Mouse (Mus musculus) MEL (cell line): ENCODE results near the gene Lsp1. TPM values are rescaled to one million over a fixed set of nuclear protein-coding genes. Genes with fewer than 3 reads are reported as not detected.
A peak's percentile ranks its signal among the peaks of the same experiment; 100 is the strongest.

ENCODE experiments used
- DNase-seq: peaks from one replicate; pipeline ENCODE4 v3.0.0; 2011; ENCODE audit warnings: low read depth, low spot score
- H3K27ac ChIP-seq: 2 replicates; pipeline ENCODE4 v1.5.1; 2012; ENCODE audit warnings: low read depth, mild to moderate bottlenecking, control low read depth, low read length, moderate library complexity; ENCODE audit not compliant: control insufficient read depth
- H3K27me3 ChIP-seq, 2 experiments: fragments of 150-350 bp in 1 of 2; sonication (generic) in 1 of 2; 2 replicates each; pipeline ENCODE4 v1.6.1; 2012; ENCODE audit warnings: low read length in 2 of 2, mild to moderate bottlenecking in 2 of 2, improper control_type of control experiment in 1 of 2, moderate library complexity in 1 of 2; ENCODE audit not compliant: insufficient read depth in 2 of 2, control insufficient read depth in 1 of 2
- H3K36me3 ChIP-seq, 2 experiments: 2 replicates each; pipeline ENCODE4 v1.6.1; 2012 to 2014; ENCODE audit warnings: low read length in 2 of 2, improper control_type of control experiment in 1 of 2, inconsistent platforms in 1 of 2, mild to moderate bottlenecking in 1 of 2; ENCODE audit not compliant: insufficient read depth in 2 of 2, control insufficient read depth in 1 of 2
- H3K4me1 ChIP-seq, 2 experiments: fragments of 150-350 bp in 1 of 2; sonication (generic) in 1 of 2; 2 replicates each; pipeline ENCODE4 v1.6.1; 2012; ENCODE audit warnings: low read length in 2 of 2, improper control_type of control experiment in 1 of 2, mild to moderate bottlenecking in 1 of 2; ENCODE audit not compliant: insufficient read depth in 2 of 2, control insufficient read depth in 1 of 2
- H3K4me3 ChIP-seq, 2 experiments: fragments of 150-350 bp in 1 of 2; sonication (generic) in 1 of 2; 2 replicates each; pipeline ENCODE4 v1.5.1; 2012; ENCODE audit warnings: low read depth in 2 of 2, low read length in 2 of 2, mild to moderate bottlenecking in 2 of 2, moderate library complexity in 2 of 2, control low read depth in 1 of 2, improper control_type of control experiment in 1 of 2; ENCODE audit not compliant: control insufficient read depth in 1 of 2, insufficient read depth in 1 of 2
- H3K79me2 ChIP-seq: 2 replicates; pipeline ENCODE4 v1.6.1; 2012; ENCODE audit warnings: mild to moderate bottlenecking, low read length, moderate library complexity; ENCODE audit not compliant: control insufficient read depth, poor library complexity, insufficient read depth
- H3K9ac ChIP-seq: 2 replicates; pipeline ENCODE4 v1.6.1; 2012; ENCODE audit warnings: low read depth, mild to moderate bottlenecking, control low read depth, low read length, moderate library complexity; ENCODE audit not compliant: control insufficient read depth, poor library complexity, severe bottlenecking
- H3K9me3 ChIP-seq: fragments of 150-350 bp; sonication (generic); replicated peaks from 2 replicates; pipeline ENCODE4 v1.6.1; 2012; ENCODE audit warnings: mild to moderate bottlenecking, low read length, improper control_type of control experiment, moderate library complexity; ENCODE audit not compliant: insufficient read depth
- CHD1 ChIP-seq: IDR thresholded peaks from 2 replicates; pipeline ENCODE4 v1.6.1; 2012; ENCODE audit warnings: low read depth, mild to moderate bottlenecking, inconsistent platforms, low read length, improper control_type of control experiment
- CHD2 ChIP-seq: IDR thresholded peaks from 2 replicates; pipeline ENCODE4 v1.6.1; 2011; ENCODE audit warnings: low read length, improper control_type of control experiment
- CTCF ChIP-seq, 3 experiments: IDR thresholded peaks in 2 of 3; conservative IDR thresholded peaks in 1 of 3; 2 replicates each; pipeline ENCODE4 v1.5.1; 2011 to 2012; ENCODE audit warnings: low read length in 3 of 3, low read depth in 2 of 3, mild to moderate bottlenecking in 2 of 3, improper control_type of control experiment in 1 of 3, inconsistent platforms in 1 of 3, mixed read lengths in 1 of 3, moderate library complexity in 1 of 3; ENCODE audit not compliant: control insufficient read depth in 1 of 3, insufficient read depth in 1 of 3, poor library complexity in 1 of 3, severe bottlenecking in 1 of 3
- GABPA ChIP-seq: IDR thresholded peaks from 2 replicates; pipeline ENCODE4 v1.6.1; 2012; ENCODE audit warnings: low read depth, mild to moderate bottlenecking, inconsistent platforms, low read length, improper control_type of control experiment, moderate library complexity
- JUND ChIP-seq: IDR thresholded peaks from 2 replicates; pipeline ENCODE4 v1.6.1; 2011; ENCODE audit warnings: low read depth, mild to moderate bottlenecking, improper control_type of control experiment, low read length
- KAT2A ChIP-seq: conservative IDR thresholded peaks from 2 replicates; pipeline ENCODE4 v1.6.1; 2012; ENCODE audit warnings: low read depth, low read length, improper control_type of control experiment, inconsistent platforms
- MAZ ChIP-seq: IDR thresholded peaks from 2 replicates; pipeline ENCODE4 v1.6.1; 2012; ENCODE audit warnings: low read depth, mild to moderate bottlenecking, inconsistent platforms, low read length, improper control_type of control experiment
- MYB ChIP-seq: IDR thresholded peaks from 2 replicates; pipeline ENCODE4 v1.6.1; 2011; ENCODE audit warnings: mild to moderate bottlenecking, low read depth, low read length, improper control_type of control experiment
- RAD21 ChIP-seq: IDR thresholded peaks from 2 replicates; pipeline ENCODE4 v1.6.1; 2011; ENCODE audit warnings: mild to moderate bottlenecking, low read depth, low read length, improper control_type of control experiment
- SMC3 ChIP-seq: IDR thresholded peaks from 2 replicates; pipeline ENCODE4 v1.6.1; 2011; ENCODE audit warnings: low read depth, low read length, improper control_type of control experiment
- TAL1 ChIP-seq: IDR thresholded peaks from 2 replicates; pipeline ENCODE4 v1.6.1; 2012; ENCODE audit warnings: mild to moderate bottlenecking, inconsistent platforms, low read length, moderate library complexity, mixed read lengths
- UBTF ChIP-seq: IDR thresholded peaks from 2 replicates; pipeline ENCODE4 v1.6.1; 2012; ENCODE audit warnings: low read depth, mild to moderate bottlenecking, inconsistent platforms, low read length, improper control_type of control experiment, moderate library complexity, borderline replicate concordance; ENCODE audit not compliant: insufficient read depth
- USF1 ChIP-seq: IDR thresholded peaks from 2 replicates; pipeline ENCODE4 v1.6.1; 2014; ENCODE audit warnings: low read depth, mild to moderate bottlenecking, inconsistent platforms, low read length, improper control_type of control experiment, moderate library complexity
- ZC3H11A ChIP-seq: IDR thresholded peaks from 2 replicates; pipeline ENCODE4 v1.6.1; 2012; ENCODE audit warnings: low read depth, mild to moderate bottlenecking, inconsistent platforms, low read length, improper control_type of control experiment
- ZNF384 ChIP-seq: IDR thresholded peaks from 2 replicates; pipeline ENCODE4 v1.6.1; 2012; ENCODE audit warnings: low read depth, mild to moderate bottlenecking, inconsistent platforms, low read length, improper control_type of control experiment
- polyA plus RNA-seq, 2 experiments: library from polyadenylated mRNA; stranded (reverse) in 1 of 2; unstranded in 1 of 2; fragments of >175 nt in 1 of 2; fragments of >200 nt in 1 of 2; gene quantifications; 2 replicates each; pipeline versions ENCODE4 v1.2.1 to v1.2.4; 2012; ENCODE audit warnings: low replicate concordance in 2 of 2, low read depth in 1 of 2; ENCODE audit not compliant: insufficient read length in 2 of 2, insufficient read depth in 1 of 2, missing spikeins in 1 of 2
- total RNA-seq: library from RNA; depleted of rRNA; stranded (reverse); fragments of 300-350 nt; gene quantifications from 2 replicates; pipeline ENCODE4 v1.2.3, GENCODE M21; 2012

Gene Lsp1
- total and polyA plus RNA-seq, 3 experiments = not detected

DNA sequence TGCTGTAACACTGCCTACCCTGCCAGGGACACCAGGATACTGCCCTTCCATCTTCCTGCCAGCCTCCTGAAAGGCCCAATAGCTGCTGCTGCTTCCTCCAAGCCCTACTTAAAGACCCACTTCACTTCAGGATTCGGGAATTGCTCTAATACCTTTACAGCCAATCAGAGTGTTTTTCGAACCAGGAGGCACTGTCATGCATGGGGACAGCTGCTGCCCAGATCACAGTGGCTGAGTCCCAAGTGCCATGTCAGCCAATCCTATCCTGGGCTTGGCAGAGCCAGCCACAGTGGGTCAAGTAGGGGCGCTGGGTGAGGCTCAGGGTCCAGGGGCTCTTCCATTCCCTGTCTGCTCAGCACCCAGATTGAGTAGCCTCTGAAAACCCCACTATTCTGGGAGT is 35.5 kb downstream of the Lsp1 start:
- DNase-seq = no peak
- no peaks in the 10 kb centered on the region for H3K9me3 ChIP-seq
- H3K4me1 ChIP-seq = no peaks in the 10 kb centered on the region
- H3K36me3 ChIP-seq = no peaks in the 10 kb centered on the region
- TF ChIP-seq KAT2A (no peak), MYB (no peak), TAL1 (no peak), SMC3 (no peak), GABPA (no peak)
- TF ChIP-seq, all 39 proteins: peak for 0
- Histone ChIP-seq H3K27me3 (no peaks in the 10 kb centered on the region; a peak in 1 of 4 replicates), H3K79me2 (no peaks in the 10 kb centered on the region), H3K27ac (no peak overlapping the region), H3K4me3 (no peak overlapping the region), H3K9ac (no peak overlapping the region)

DNA sequence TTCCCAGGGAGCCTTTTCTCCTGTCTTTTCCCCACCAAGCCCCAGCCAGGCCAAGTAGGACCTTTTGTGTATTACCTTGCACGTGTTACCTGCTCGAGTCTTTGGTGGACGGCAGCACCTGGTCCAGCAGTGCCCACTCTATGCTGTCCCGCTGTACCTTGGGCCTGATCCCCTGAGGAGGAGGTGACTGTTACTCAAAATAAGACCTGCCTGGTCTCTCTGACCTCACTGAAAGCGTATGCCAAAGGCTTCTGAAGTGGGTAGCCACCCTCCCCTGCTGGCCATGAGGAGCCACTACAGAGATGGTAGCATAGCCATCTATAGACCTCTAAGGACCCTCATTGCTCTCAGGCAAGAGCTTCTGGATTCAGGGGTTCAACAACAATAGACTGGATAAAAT is 36.2 kb downstream of the Lsp1 start:
- no peak for DNase-seq
- TF ChIP-seq CTCF (IDR thresholded peaks at IDR 0.05 in 2 of 3, conservative IDR thresholded peaks at IDR 0.05 in 1 of 3; ENCODE audit: control insufficient read depth in 1 of 3, insufficient read depth in 1 of 3, low read depth in 2 of 3, low read length in 3 of 3, poor library complexity in 1 of 3, severe bottlenecking in 1 of 3) (peak; percentile 14 to 26 (median 17); a peak in 2 of 6 replicates), MAZ (no peak), SMC3 (peak; percentile 20; the same call in 1 of the 2 replicates), USF1 (no peak), JUND (no peak), CHD2 (no peak), CHD1 (no peak)
- H3K36me3 ChIP-seq = no peaks in the 10 kb centered on the region
- H3K27me3 ChIP-seq = no peaks in the 10 kb centered on the region; a peak in 1 of 4 replicates
- no peaks in the 10 kb centered on the region for H3K79me2 ChIP-seq
- H3K4me1 ChIP-seq = no peaks in the 10 kb centered on the region
- no peak overlapping the region for H3K9ac ChIP-seq
- H3K9me3 ChIP-seq = no peaks in the 10 kb centered on the region
- H3K4me3 ChIP-seq = no peak overlapping the region
- no peak overlapping the region for H3K27ac ChIP-seq

- H3K27ac ChIP-seq = no peak overlapping the region
- no peaks in the 10 kb centered on the region for H3K4me1 ChIP-seq
- H3K27me3 ChIP-seq = no peaks in the 10 kb centered on the region; a peak in 1 of 4 replicates
- no peak overlapping the region for H3K4me3 ChIP-seq
- H3K36me3 ChIP-seq = no peaks in the 10 kb centered on the region
- DNase-seq = peak; percentile 4
- H3K9ac ChIP-seq = no peak overlapping the region
- no peaks in the 10 kb centered on the region for H3K79me2 ChIP-seq
- peak; percentile 47 for TF ChIP-seq SMC3
- no peak for TF ChIP-seq UBTF
- peak in 2 of 3 experiments; percentile 32 to 48; a peak in 4 of 6 replicates for TF ChIP-seq CTCF (IDR thresholded peaks at IDR 0.05 in 2 of 3, conservative IDR thresholded peaks at IDR 0.05 in 1 of 3; ENCODE audit: control insufficient read depth in 1 of 3, insufficient read depth in 1 of 3, low read depth in 2 of 3, low read length in 3 of 3, poor library complexity in 1 of 3, severe bottlenecking in 1 of 3)
- no peak for TF ChIP-seq ZNF384
- TF ChIP-seq ZC3H11A = peak; percentile 29; the same call in 1 of the 2 replicates
- peak; percentile 43 for TF ChIP-seq RAD21
- no peaks in the 10 kb centered on the region for H3K9me3 ChIP-seq
Measured at GRCm38 (mm10) chr7:142497775-142498174, 37.2 kb downstream of the Lsp1 start.
